Mouse (Mus musculus): ENCODE results near the gene Snu13. TPM values are rescaled to one million over a fixed set of nuclear protein-coding genes. Genes with fewer than 3 reads are reported as not detected.

Snu13 gene
- polyA plus RNA-seq (2021; fragmentation: Nextera tagmentation) = 239 and 241 TPM in 2 replicates
- long read RNA-seq, experiment 1, transcript Snu13-202 (3 exons, 2,077 nt) = major isoform, 363 of 384 reads
- long read RNA-seq, experiment 1, partial matches to known transcripts = 6 of 384 reads
- long read RNA-seq, experiment 1, other reads (novel, unspliced or antisense) = 15 of 384 reads
- long read RNA-seq, experiment 2, transcript Snu13-202 (3 exons, 2,077 nt) = major isoform, 416 of 425 reads
- long read RNA-seq, experiment 2, partial matches to known transcripts = 3 of 425 reads
- long read RNA-seq, experiment 2, other reads (novel, unspliced or antisense) = 4 of 425 reads

GRCm38 (mm10) chr15:82047080-82047883, at the start of gene Snu13:
TSS of gene Snu13 (minus strand) at chr15:82047598.

DNA sequence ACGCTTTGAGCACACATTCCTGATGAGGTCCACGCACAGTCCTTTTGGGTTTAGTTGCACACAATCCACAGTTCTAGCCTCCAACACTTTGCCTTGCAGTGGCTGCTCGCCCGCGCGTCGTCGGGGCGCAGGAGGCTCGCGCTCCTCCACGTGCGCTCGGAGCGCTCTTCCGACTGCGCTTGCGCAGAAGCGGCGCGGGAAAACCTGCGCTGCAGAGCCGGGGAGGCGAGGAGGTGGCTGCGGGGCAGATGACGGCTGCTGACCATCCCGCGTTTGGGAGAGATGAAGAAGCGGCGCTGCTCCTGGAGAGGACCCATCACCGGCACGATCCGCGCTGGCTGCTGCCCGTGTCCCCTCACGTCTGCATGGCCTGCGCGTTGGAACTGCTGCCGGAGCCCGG, 22.5 kb upstream of the Snu13 start, which contains the start of gene Mei1:
Mei1 (plus strand) TSS at position 99 of the 400 bp plus-strand sequence.

DNA sequence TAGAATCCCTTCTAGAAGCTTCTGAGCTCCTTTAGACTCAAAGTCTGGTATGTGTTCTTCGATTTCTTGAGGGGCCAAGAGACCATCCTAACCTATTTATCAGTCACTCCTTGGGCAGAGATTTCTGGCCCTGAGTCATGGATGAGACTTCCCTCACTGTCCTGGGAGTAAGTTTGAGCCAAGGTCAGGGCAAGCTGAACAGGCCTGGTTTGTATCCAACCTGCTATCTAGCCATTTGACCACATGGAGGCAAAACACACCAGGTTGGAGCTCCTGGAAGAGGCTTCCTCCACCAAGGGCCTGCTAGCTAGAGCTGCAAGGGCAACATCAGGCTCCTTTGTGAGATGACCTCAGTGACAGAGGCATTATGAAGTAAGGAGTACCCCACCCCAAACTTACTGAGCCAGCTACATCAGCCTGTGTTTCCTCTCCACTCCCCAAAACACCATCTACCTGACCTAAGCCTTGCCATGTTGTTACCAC, 11.4 kb upstream of the Snu13 start, which contains the start of gene 4930407I10Rik:
4930407I10Rik (plus strand) TSS at position 433 of the 483 bp plus-strand sequence.

GRCm38 (mm10) chr15:82033762-82034161, 13.6 kb downstream of the Snu13 start, which contains the start of gene Desi1:
TSS of gene Desi1 (minus strand) at chr15:82033862.

Other genes with a start within 250 kb of the Snu13 start
- 34.4 and 35.0 TPM in 2 replicates for gene Tef, start 245.2 kb downstream of the Snu13 start, polyA plus RNA-seq (2021; fragmentation: Nextera tagmentation)
- 6.9 and 7.7 TPM in 2 replicates for gene Tob2, start 188.8 kb downstream of the Snu13 start, polyA plus RNA-seq (2021; fragmentation: Nextera tagmentation)
- gene Phf5a, start 175.7 kb downstream of the Snu13 start, polyA plus RNA-seq (2021; fragmentation: Nextera tagmentation) = 58.8 and 68.0 TPM in 2 replicates
- 353 and 383 TPM in 2 replicates for gene Aco2, start 175.3 kb downstream of the Snu13 start, polyA plus RNA-seq (2021; fragmentation: Nextera tagmentation)
- 209 and 219 TPM in 2 replicates for gene Polr3h, start 121.4 kb downstream of the Snu13 start, polyA plus RNA-seq (2021; fragmentation: Nextera tagmentation)
- gene Csdc2, start 110.8 kb downstream of the Snu13 start, polyA plus RNA-seq (2021; fragmentation: Nextera tagmentation) = 51.3 and 65.8 TPM in 2 replicates
- 541 and 606 TPM in 2 replicates for gene Pmm1, start 86.7 kb downstream of the Snu13 start, polyA plus RNA-seq (2021; fragmentation: Nextera tagmentation)
- not detected in 2 replicates for gene 1700029P11Rik, start 67.1 kb downstream of the Snu13 start, polyA plus RNA-seq (2021; fragmentation: Nextera tagmentation)
- 15.6 and 17.5 TPM in 2 replicates for gene Xrcc6, start 59.8 kb downstream of the Snu13 start, polyA plus RNA-seq (2021; fragmentation: Nextera tagmentation)
- gene Desi1, start 13.7 kb downstream of the Snu13 start, polyA plus RNA-seq (2021; fragmentation: Nextera tagmentation) = 47.9 and 57.1 TPM in 2 replicates
- not detected in 2 replicates for gene 4930407I10Rik, start 11.6 kb upstream of the Snu13 start, polyA plus RNA-seq (2021; fragmentation: Nextera tagmentation)
- gene Mei1, start 22.4 kb upstream of the Snu13 start, polyA plus RNA-seq (2021; fragmentation: Nextera tagmentation) = 0.20 and 0.46 TPM in 2 replicates
- 5.4 and 5.5 TPM in 2 replicates for gene Ccdc134, start 80.3 kb upstream of the Snu13 start, polyA plus RNA-seq (2021; fragmentation: Nextera tagmentation)
- 50.4 and 52.5 TPM in 2 replicates for gene Srebf2, start 99.6 kb upstream of the Snu13 start, polyA plus RNA-seq (2021; fragmentation: Nextera tagmentation)
- gene Shisa8, start 165.2 kb upstream of the Snu13 start, polyA plus RNA-seq (2021; fragmentation: Nextera tagmentation) = 0.77 and 0.94 TPM in 2 replicates
- gene Tnfrsf13c, start 176.8 kb upstream of the Snu13 start, polyA plus RNA-seq (2021; fragmentation: Nextera tagmentation) = 0.36 and 0.52 TPM in 2 replicates
- gene Cenpm, start 197.2 kb upstream of the Snu13 start, polyA plus RNA-seq (2021; fragmentation: Nextera tagmentation) = 16.3 and 17.6 TPM in 2 replicates
- gene 1500009C09Rik, start 204.8 kb upstream of the Snu13 start, polyA plus RNA-seq (2021; fragmentation: Nextera tagmentation) = 24.5 and 34.8 TPM in 2 replicates
- gene Sept3, start 227.3 kb upstream of the Snu13 start, polyA plus RNA-seq (2021; fragmentation: Nextera tagmentation) = 85.2 and 107 TPM in 2 replicates

Measured in layer of hippocampus, adult 6 months (tissue).